Mouse (Mus musculus): ENCODE measurements around the gene Cd248. TPM values are rescaled to one million over a fixed set of nuclear protein-coding genes. Genes with fewer than 3 reads are reported as not detected.

Gene Cd248
- polyA plus RNA-seq, 1 experiment = 3.2 TPM

- Histone ChIP-seq H3K79me3 (ENCODE audit: low read depth) (no peaks in the 10 kb centered on the region), H3ac (ENCODE audit: control insufficient read depth, insufficient read length, low read depth) (no peak overlapping the region), H3K27me3 (ENCODE audit: control insufficient read depth, insufficient read depth, insufficient read length) (no peaks in the 10 kb centered on the region), H3K36me3 (ENCODE audit: control insufficient read depth, insufficient read depth) (no peaks in the 10 kb centered on the region), H3K79me2 (ENCODE audit: control insufficient read depth, insufficient read depth) (no peaks in the 10 kb centered on the region), H3K4me3 (ENCODE audit: insufficient read depth, poor library complexity, severe bottlenecking) (no peak overlapping the region)
- no peak for TF ChIP-seq MYOG (IDR thresholded peaks at IDR 0.05; ENCODE audit: control insufficient read depth, extremely low read depth, insufficient read length)
- no peak for TF ChIP-seq CTCF (IDR thresholded peaks at IDR 0.05; ENCODE audit: control insufficient read depth, insufficient read depth, insufficient read length)
- TF ChIP-seq FOSL1 (IDR thresholded peaks at IDR 0.05; ENCODE audit: insufficient read depth, low read length, poor library complexity, severe bottlenecking) = no peak
- TF ChIP-seq USF1 (IDR thresholded peaks at IDR 0.05; ENCODE audit: low read depth) = no peak
- TF ChIP-seq MYOD1 (IDR thresholded peaks at IDR 0.05; ENCODE audit: control insufficient read depth, insufficient read length, low read depth) = no peak
- TF ChIP-seq CEBPB (IDR thresholded peaks at IDR 0.05; ENCODE audit: low read depth) = no peak
- TF ChIP-seq MAX (IDR thresholded peaks at IDR 0.05) = no peak
Observed at GRCm38 (mm10) chr19:5069486-5069885, 1.6 kb downstream of the Cd248 start.

- no peak overlapping the region for H3ac ChIP-seq (ENCODE audit: control insufficient read depth, insufficient read length, low read depth)
- no peaks in the 10 kb centered on the region for H3K79me2 ChIP-seq (ENCODE audit: control insufficient read depth, insufficient read depth)
- TF ChIP-seq CEBPB (IDR thresholded peaks at IDR 0.05; ENCODE audit: low read depth) = no peak
- no peak for TF ChIP-seq MAX (IDR thresholded peaks at IDR 0.05)
- TF ChIP-seq MYOD1 (IDR thresholded peaks at IDR 0.05; ENCODE audit: control insufficient read depth, insufficient read length, low read depth) = no peak
- TF ChIP-seq USF1 (IDR thresholded peaks at IDR 0.05; ENCODE audit: low read depth) = no peak
- no peak for TF ChIP-seq FOSL1 (IDR thresholded peaks at IDR 0.05; ENCODE audit: insufficient read depth, low read length, poor library complexity, severe bottlenecking)
- no peak for TF ChIP-seq MYOG (IDR thresholded peaks at IDR 0.05; ENCODE audit: control insufficient read depth, extremely low read depth, insufficient read length)
- TF ChIP-seq CTCF (IDR thresholded peaks at IDR 0.05; ENCODE audit: control insufficient read depth, insufficient read depth, insufficient read length) = no peak
- no peaks in the 10 kb centered on the region for H3K79me3 ChIP-seq (ENCODE audit: low read depth)
- no peaks in the 10 kb centered on the region for H3K27me3 ChIP-seq (ENCODE audit: control insufficient read depth, insufficient read depth, insufficient read length)
- no peaks in the 10 kb centered on the region for H3K36me3 ChIP-seq (ENCODE audit: control insufficient read depth, insufficient read depth)
- H3K4me3 ChIP-seq (ENCODE audit: insufficient read depth, poor library complexity, severe bottlenecking) = no peak overlapping the region
Observed at GRCm38 (mm10) chr19:5069978-5070377, 2.1 kb downstream of the Cd248 start.

- no peaks in the 10 kb centered on the region for H3K79me3 ChIP-seq (ENCODE audit: low read depth)
- TF ChIP-seq CEBPB (IDR thresholded peaks at IDR 0.05; ENCODE audit: low read depth) (no peak), MYOD1 (IDR thresholded peaks at IDR 0.05; ENCODE audit: control insufficient read depth, insufficient read length, low read depth) (no peak), CTCF (IDR thresholded peaks at IDR 0.05; ENCODE audit: control insufficient read depth, insufficient read depth, insufficient read length) (no peak), MAX (IDR thresholded peaks at IDR 0.05) (no peak), MYOG (IDR thresholded peaks at IDR 0.05; ENCODE audit: control insufficient read depth, extremely low read depth, insufficient read length) (no peak), USF1 (IDR thresholded peaks at IDR 0.05; ENCODE audit: low read depth) (no peak), FOSL1 (IDR thresholded peaks at IDR 0.05; ENCODE audit: insufficient read depth, low read length, poor library complexity, severe bottlenecking) (no peak)
- H3K79me2 ChIP-seq (ENCODE audit: control insufficient read depth, insufficient read depth) = no peaks in the 10 kb centered on the region
Observed at GRCm38 (mm10) chr19:5071077-5071476, 3.2 kb downstream of the Cd248 start.

GRCm38 (mm10) chr19:5071545-5072369, 3.9 kb downstream of the Cd248 start:
- TF ChIP-seq FOSL1 (IDR thresholded peaks at IDR 0.05; ENCODE audit: insufficient read depth, low read length, poor library complexity, severe bottlenecking) (no peak), MYOG (IDR thresholded peaks at IDR 0.05; ENCODE audit: control insufficient read depth, extremely low read depth, insufficient read length) (no peak), CTCF (IDR thresholded peaks at IDR 0.05; ENCODE audit: control insufficient read depth, insufficient read depth, insufficient read length) (no peak), MAX (IDR thresholded peaks at IDR 0.05) (no peak), MYOD1 (IDR thresholded peaks at IDR 0.05; ENCODE audit: control insufficient read depth, insufficient read length, low read depth) (no peak), CEBPB (IDR thresholded peaks at IDR 0.05; ENCODE audit: low read depth) (no peak), USF1 (IDR thresholded peaks at IDR 0.05; ENCODE audit: low read depth) (no peak)
- Histone ChIP-seq H3K4me3 (ENCODE audit: insufficient read depth, poor library complexity, severe bottlenecking) (peak overlapping the region; percentile 29), H3K36me3 (ENCODE audit: control insufficient read depth, insufficient read depth) (no peaks in the 10 kb centered on the region), H3ac (ENCODE audit: control insufficient read depth, insufficient read length, low read depth) (peak overlapping the region; percentile 29), H3K79me3 (ENCODE audit: low read depth) (no peaks in the 10 kb centered on the region), H3K27me3 (ENCODE audit: control insufficient read depth, insufficient read depth, insufficient read length) (no peaks in the 10 kb centered on the region), H3K79me2 (ENCODE audit: control insufficient read depth, insufficient read depth) (no peaks in the 10 kb centered on the region)

More at GRCm38 (mm10) chr19:5071077-5071476, 3.2 kb downstream of the Cd248 start:
- no peaks in the 10 kb centered on the region for H3K27me3 ChIP-seq (ENCODE audit: control insufficient read depth, insufficient read depth, insufficient read length)
- no peaks in the 10 kb centered on the region for H3K36me3 ChIP-seq (ENCODE audit: control insufficient read depth, insufficient read depth)
- no peak overlapping the region for H3K4me3 ChIP-seq (ENCODE audit: insufficient read depth, poor library complexity, severe bottlenecking)
- H3ac ChIP-seq (ENCODE audit: control insufficient read depth, insufficient read length, low read depth) = no peak overlapping the region

GRCm38 (mm10) chr19:5072389-5073019, 4.6 kb downstream of the Cd248 start:
- Histone ChIP-seq H3ac (ENCODE audit: control insufficient read depth, insufficient read length, low read depth) (no peak overlapping the region), H3K79me3 (ENCODE audit: low read depth) (no peaks in the 10 kb centered on the region), H3K27me3 (ENCODE audit: control insufficient read depth, insufficient read depth, insufficient read length) (no peaks in the 10 kb centered on the region), H3K36me3 (ENCODE audit: control insufficient read depth, insufficient read depth) (no peaks in the 10 kb centered on the region), H3K79me2 (ENCODE audit: control insufficient read depth, insufficient read depth) (no peaks in the 10 kb centered on the region), H3K4me3 (ENCODE audit: insufficient read depth, poor library complexity, severe bottlenecking) (peak overlapping the region; percentile 29)
- TF ChIP-seq MYOD1 (IDR thresholded peaks at IDR 0.05; ENCODE audit: control insufficient read depth, insufficient read length, low read depth) (no peak), USF1 (IDR thresholded peaks at IDR 0.05; ENCODE audit: low read depth) (peak; percentile 23)

Measured in C2C12 (cell line).